Mouse (Mus musculus): ENCODE measurements around the gene Zswim4.

Gene Zswim4

GRCm38 (mm10) chr8:84183261-84184084 lies 53.4 kb downstream of the Zswim4 start:
- DNase-seq (ENCODE audit: low read depth, low spot score), result no peak

GRCm38 (mm10) chr8:84182833-84183232 lies 54.0 kb downstream of the Zswim4 start:
- DNase-seq (ENCODE audit: low read depth, low spot score), result no peak

- DNase-seq (ENCODE audit: low read depth, low spot score), result no peak
Observed at GRCm38 (mm10) chr8:84180530-84181190, 56.2 kb downstream of the Zswim4 start.

- no peak for DNase-seq (ENCODE audit: low read depth, low spot score)
Observed at GRCm38 (mm10) chr8:84179946-84180345, 56.9 kb downstream of the Zswim4 start.

- DNase-seq (ENCODE audit: low read depth, low spot score), result no peak
Observed at GRCm38 (mm10) chr8:84178592-84178991, 58.3 kb downstream of the Zswim4 start.

- DNase-seq (ENCODE audit: low read depth, low spot score), result no peak
Observed at GRCm38 (mm10) chr8:84177405-84177804, 59.5 kb downstream of the Zswim4 start.

GRCm38 (mm10) chr8:84176560-84176959 lies 60.3 kb downstream of the Zswim4 start:
- DNase-seq (ENCODE audit: low read depth, low spot score), result no peak

GRCm38 (mm10) chr8:84173861-84174260 lies 63.0 kb downstream of the Zswim4 start:
- DNase-seq (ENCODE audit: low read depth, low spot score), result no peak

GRCm38 (mm10) chr8:84170096-84170495 lies 66.8 kb downstream of the Zswim4 start:
- no peak for DNase-seq (ENCODE audit: low read depth, low spot score)

- DNase-seq (ENCODE audit: low read depth, low spot score), result no peak
Observed at GRCm38 (mm10) chr8:84167696-84168095, 69.2 kb downstream of the Zswim4 start.
